Mouse (Mus musculus) midbrain, postnatal 0 days (tissue): ENCODE results near the gene Mup11. TPM values are rescaled to one million over a fixed set of nuclear protein-coding genes. Genes with fewer than 3 reads are reported as not detected.
"Not testable (repeated sequence)": the region's sequence is repeated elsewhere in the genome, so short reads cannot be mapped to it uniquely, and the experiment has no call there.

Source experiments
- ATAC-seq: fragments of 200-750 bp; cut with Nextera tagmentation; 2 replicates; pipeline ENCODE4 v1.8.0; 2017; ENCODE audit warnings: moderate number of reproducible peaks, mild to moderate bottlenecking, moderate TSS enrichment, moderate library complexity; ENCODE audit not compliant: low FRiP score
- DNase-seq: peaks from one replicate; pipeline ENCODE4 v3.0.0-alpha.2; 2015; ENCODE audit warnings: low spot score
- H3K27ac ChIP-seq: fragments of 300-500 bp; sonication (generic); 2 replicates; pipeline ENCODE4 v1.5.1; 2014; ENCODE audit warnings: low read depth, mild to moderate bottlenecking, low read length, mixed read lengths
- H3K27me3 ChIP-seq: fragments of 300-500 bp; sonication (generic); 2 replicates; pipeline ENCODE4 v1.6.1; 2014; ENCODE audit warnings: low read length, control low read depth, mixed read lengths; ENCODE audit not compliant: insufficient read depth
- H3K36me3 ChIP-seq: fragments of 300-500 bp; sonication (generic); 2 replicates; pipeline ENCODE4 v1.6.1; 2014; ENCODE audit warnings: low read length, control low read depth, mixed read lengths; ENCODE audit not compliant: insufficient read depth
- H3K4me1 ChIP-seq: fragments of 300-500 bp; sonication (generic); 2 replicates; pipeline ENCODE4 v1.6.1; 2014; ENCODE audit warnings: mild to moderate bottlenecking, control low read depth, antibody characterized with exemption, low read length, mixed read lengths; ENCODE audit not compliant: insufficient read depth
- H3K4me2 ChIP-seq: fragments of 300-500 bp; sonication (generic); 2 replicates; pipeline ENCODE4 v1.6.1; 2014; ENCODE audit warnings: low read depth, mild to moderate bottlenecking, low read length, mixed read lengths; ENCODE audit not compliant: poor library complexity, severe bottlenecking
- H3K4me3 ChIP-seq: fragments of 300-500 bp; sonication (generic); 2 replicates; pipeline ENCODE4 v1.5.1; 2014; ENCODE audit warnings: low read depth, mild to moderate bottlenecking, low read length, moderate library complexity
- H3K9ac ChIP-seq: fragments of 300-500 bp; sonication (generic); replicated peaks from 2 replicates; pipeline ENCODE4 v1.6.1; 2014; ENCODE audit warnings: mild to moderate bottlenecking, low read length, moderate library complexity, mixed read lengths; ENCODE audit not compliant: poor library complexity, severe bottlenecking
- H3K9me3 ChIP-seq: fragments of 300-500 bp; sonication (generic); 2 replicates; pipeline ENCODE4 v1.6.1; 2016; ENCODE audit warnings: low read length, control low read depth
- WGBS: fragments of 180-500 bp; shearing (Covaris S2); extraction: QIAGEN DNeasy Blood & Tissue Kit; methylation state at CpG from one replicate; pipeline ENCODE4 v1.1.7; 2014; 5-methylcytosine and 5-hydroxymethylcytosine counted together
- polyA plus RNA-seq: library from polyadenylated mRNA; unstranded; fragments of >200 nt; fragmentation: Nextera tagmentation; extraction: Ambion mirVana; gene quantifications from 2 replicates; pipeline ENCODE4 v1.2.1, GENCODE M21; 2015
- total RNA-seq: library from RNA; depleted of rRNA; stranded (reverse); fragments of >200 nt; gene quantifications from 2 replicates; pipeline ENCODE4 v1.2.3, GENCODE M21; 2014; rRNA removed

The Mup11 gene
- total RNA-seq = not detected in 2 replicates
- not detected in 2 replicates for polyA plus RNA-seq

DNA sequence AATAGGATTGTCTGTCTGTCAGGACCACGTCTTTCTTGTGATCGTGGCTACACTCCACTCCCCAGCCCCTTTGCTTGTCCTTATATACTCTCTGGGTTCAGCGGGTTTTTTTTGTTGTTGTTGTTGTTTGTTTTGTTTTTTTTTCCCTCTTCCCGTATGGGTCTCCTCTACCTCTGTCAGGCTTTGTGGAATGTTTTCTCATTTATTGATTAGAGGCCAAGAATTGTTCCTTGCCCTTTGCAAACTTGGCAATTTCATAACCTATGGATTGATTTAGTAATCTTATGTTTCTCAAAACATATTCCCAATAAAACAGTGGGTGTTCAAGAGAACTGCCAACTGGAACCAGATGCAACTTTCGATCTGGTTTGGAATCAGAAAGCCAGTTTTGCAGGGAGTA, at the start of gene Mup11:
Gene Mup11 (minus strand): TSS at position 101 of the 400 bp plus-strand sequence.
- not testable (repeated sequence) for H3K9me3 ChIP-seq, ATAC-seq, H3K4me2 ChIP-seq, H3K9ac ChIP-seq, H3K27me3 ChIP-seq, H3K4me3 ChIP-seq, H3K4me1 ChIP-seq, H3K27ac ChIP-seq, H3K36me3 ChIP-seq, DNase-seq
- WGBS = 78% methylated on average over 3 of the region's 5 CpGs

Other genes starting within 250 kb of the Mup11 start
- not detected in 2 replicates for gene Mup9, start 240.5 kb downstream of the Mup11 start, total RNA-seq
- gene Mup9, start 240.5 kb downstream of the Mup11 start, polyA plus RNA-seq = not detected in 2 replicates
- not detected in 2 replicates for gene Mup1, start 160.5 kb downstream of the Mup11 start, total RNA-seq
- not detected in 2 replicates for gene Mup1, start 160.5 kb downstream of the Mup11 start, polyA plus RNA-seq
- gene Mup10, start 80.2 kb downstream of the Mup11 start, total RNA-seq = not detected in 2 replicates
- not detected in 2 replicates for gene Mup10, start 80.2 kb downstream of the Mup11 start, polyA plus RNA-seq
- not detected in 2 replicates for gene Mup12, start 78.9 kb upstream of the Mup11 start, total RNA-seq
- not detected in 2 replicates for gene Mup12, start 78.9 kb upstream of the Mup11 start, polyA plus RNA-seq
- not detected in 2 replicates for gene Mup22, start 159.1 kb upstream of the Mup11 start, total RNA-seq
- gene Mup22, start 159.1 kb upstream of the Mup11 start, polyA plus RNA-seq = not detected in 2 replicates